Mouse (Mus musculus) erythroblast, embryonic 14.5 days (primary cell): Measurements from ENCODE around the gene Mrpl16.

Experiments used
- GATA1 ChIP-seq: IDR thresholded peaks from 2 replicates; pipeline ENCODE4 v1.6.1; 2012; ENCODE audit warnings: low read length, inconsistent platforms, mixed read lengths
- TAL1 ChIP-seq: IDR thresholded peaks from 3 replicates; pipeline ENCODE4 v1.6.1; 2012; ENCODE audit warnings: low read length, inconsistent platforms, mixed read lengths

DNA sequence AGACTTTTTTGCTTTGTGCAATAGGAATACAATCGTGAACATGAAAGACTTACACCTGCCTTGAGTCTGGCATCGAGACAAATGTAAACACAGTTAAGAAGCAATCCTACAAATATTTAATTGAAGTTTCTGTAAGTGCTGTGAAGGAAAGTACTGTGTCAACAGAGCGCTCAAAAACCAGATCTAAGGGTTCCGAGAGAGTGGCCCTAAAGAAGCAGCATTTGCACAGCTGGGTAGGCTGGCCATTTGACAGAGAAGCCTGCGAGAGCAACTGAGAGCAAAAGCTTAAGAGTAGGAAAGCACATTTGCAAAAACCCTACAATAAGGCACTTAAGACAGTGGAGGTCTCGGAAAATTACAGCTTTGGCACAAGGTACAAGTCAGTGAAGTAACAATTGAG lies 45.9 kb upstream of the Mrpl16 start:
- TF ChIP-seq GATA1 (no peak), TAL1 (no peak)
